Mouse (Mus musculus): ENCODE measurements around the gene Nfia. TPM values are rescaled to one million over a fixed set of nuclear protein-coding genes. Genes with fewer than 3 reads are reported as not detected.

Gene Nfia
- total RNA-seq, 4 experiments from 2014 or later: 117 to 145 (median 127) TPM

GRCm38 (mm10) chr4:97840227-97841062 is 67.9 kb downstream of the Nfia start:
- no peak for DNase-seq

GRCm38 (mm10) chr4:97841063-97841595 is 68.6 kb downstream of the Nfia start:
- no peak for DNase-seq

- DNase-seq: no peak
Observed at GRCm38 (mm10) chr4:97841745-97842144, 69.2 kb downstream of the Nfia start.

GRCm38 (mm10) chr4:97843981-97844690 is 71.6 kb downstream of the Nfia start:
- DNase-seq: no peak

- no peak for DNase-seq
Observed at GRCm38 (mm10) chr4:97844899-97845298, 72.4 kb downstream of the Nfia start.

- no peak for DNase-seq
Observed at GRCm38 (mm10) chr4:97847653-97848052, 75.1 kb downstream of the Nfia start.

GRCm38 (mm10) chr4:97850991-97851390 is 78.5 kb downstream of the Nfia start:
- DNase-seq: no peak

- no peak for DNase-seq
Observed at GRCm38 (mm10) chr4:97851698-97852097, 79.2 kb downstream of the Nfia start.

- DNase-seq: no peak
Observed at GRCm38 (mm10) chr4:97852626-97853025, 80.1 kb downstream of the Nfia start.

GRCm38 (mm10) chr4:97854779-97855178 is 82.2 kb downstream of the Nfia start:
- DNase-seq: no peak

- DNase-seq: no peak
Observed at GRCm38 (mm10) chr4:97855712-97856420, 83.3 kb downstream of the Nfia start.

GRCm38 (mm10) chr4:97857549-97857948 is 85.0 kb downstream of the Nfia start:
- DNase-seq: no peak

GRCm38 (mm10) chr4:97859431-97859830 is 86.9 kb downstream of the Nfia start:
- DNase-seq: no peak

- DNase-seq: no peak
Observed at GRCm38 (mm10) chr4:97860376-97860775, 87.8 kb downstream of the Nfia start.

- no peak for DNase-seq
Observed at GRCm38 (mm10) chr4:97860791-97861344, 88.3 kb downstream of the Nfia start.

- no peak for DNase-seq
Observed at GRCm38 (mm10) chr4:97862379-97862778, 89.8 kb downstream of the Nfia start.

GRCm38 (mm10) chr4:97864276-97864675 is 91.7 kb downstream of the Nfia start:
- DNase-seq: no peak

- DNase-seq: no peak
Observed at GRCm38 (mm10) chr4:97865410-97865953, 92.9 kb downstream of the Nfia start.

- DNase-seq: no peak
Observed at GRCm38 (mm10) chr4:97866463-97866862, 93.9 kb downstream of the Nfia start.

GRCm38 (mm10) chr4:97868307-97868937 is 95.9 kb downstream of the Nfia start:
- peak; percentile 33 for DNase-seq

- peak; percentile 91 for DNase-seq
Observed at GRCm38 (mm10) chr4:97868938-97869440, 96.5 kb downstream of the Nfia start.
